Mouse (Mus musculus) embryonic facial prominence, embryonic 10.5 days (tissue): ENCODE results near the gene Tma16. TPM values are rescaled to one million over a fixed set of nuclear protein-coding genes. Genes with fewer than 3 reads are reported as not detected.

Source experiments
- DNase-seq: peaks from one replicate; pipeline ENCODE4 v3.0.0-alpha.2; 2017; ENCODE audit warnings: low spot score
- H3K27ac ChIP-seq: fragments of 300-500 bp; sonication (generic); replicated peaks from 2 replicates; pipeline ENCODE4 v1.5.1; 2016; ENCODE audit warnings: mild to moderate bottlenecking
- H3K27me3 ChIP-seq: fragments of 300-500 bp; sonication (generic); replicated peaks from 2 replicates; pipeline ENCODE4 v1.6.1; 2016; ENCODE audit warnings: low read depth, mild to moderate bottlenecking; ENCODE audit not compliant: poor library complexity, severe bottlenecking
- H3K36me3 ChIP-seq: fragments of 300-500 bp; sonication (generic); replicated peaks from 2 replicates; pipeline ENCODE4 v1.6.1; 2016; ENCODE audit warnings: mild to moderate bottlenecking, moderate library complexity
- H3K4me1 ChIP-seq: fragments of 300-500 bp; sonication (generic); 2 replicates; pipeline ENCODE4 v1.6.1; 2016
- H3K4me3 ChIP-seq: fragments of 300-500 bp; sonication (generic); 2 replicates; pipeline ENCODE4 v1.5.1; 2016; ENCODE audit warnings: mild to moderate bottlenecking, moderate library complexity
- H3K9me3 ChIP-seq: fragments of 300-500 bp; sonication (generic); 2 replicates; pipeline ENCODE4 v1.6.1; 2016; ENCODE audit warnings: mild to moderate bottlenecking
- WGBS: fragments of 180-500 bp; shearing (Covaris S2); methylation state at CpG from one replicate; pipeline ENCODE4 v1.1.7; 2016; 5-methylcytosine and 5-hydroxymethylcytosine counted together
- polyA plus RNA-seq: library from polyadenylated mRNA; unstranded; fragments of >200 nt; fragmentation: Nextera tagmentation; extraction: Ambion mirVana; gene quantifications from 2 replicates; pipeline ENCODE4 v1.2.1, GENCODE M21; 2016

Gene Tma16
- 20.5 and 23.0 TPM in 2 replicates for polyA plus RNA-seq

DNA sequence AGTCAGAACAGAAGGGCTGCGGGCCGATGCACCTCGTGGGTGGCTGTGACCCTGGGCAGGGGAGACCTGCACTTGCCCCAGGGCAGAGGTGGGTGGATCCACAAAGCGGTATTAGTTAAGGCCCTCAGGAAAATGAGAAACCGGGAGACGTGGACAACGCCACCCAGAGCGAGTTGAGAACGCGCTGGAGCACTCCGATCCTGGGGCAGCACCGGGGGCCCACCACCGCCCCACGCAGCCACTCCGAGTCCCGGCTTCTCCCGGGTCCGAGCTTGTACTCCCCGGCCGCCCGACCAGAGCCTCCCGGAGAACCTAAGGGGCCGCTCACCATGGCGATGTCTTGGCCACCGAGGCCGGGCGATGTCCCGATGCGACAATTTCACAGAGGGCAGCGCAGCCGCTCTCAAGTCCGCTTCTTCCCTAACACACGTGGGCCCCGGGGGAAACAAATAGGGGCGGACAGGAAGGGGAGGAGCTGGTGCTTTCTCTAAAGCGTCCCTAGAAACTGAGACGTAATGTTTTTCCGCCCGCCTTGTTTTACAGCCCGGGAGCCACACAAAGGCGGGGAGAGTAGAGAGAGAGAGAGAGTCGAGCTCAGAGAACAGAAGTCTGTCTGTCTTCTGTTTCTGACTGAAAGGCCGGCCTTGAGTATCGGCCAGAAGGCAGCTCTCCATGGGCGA lies at the start of gene Tma16:
Gene Tma16, minus strand, starts transcription at position 447 of the 680 bp plus-strand sequence.
- peak; percentile 89 for DNase-seq
- peaks cover 6% of the 10 kb centered on the region for H3K4me1 ChIP-seq
- H3K27ac ChIP-seq, result peak within 1 kb of the TSS; percentile 88
- under 1% methylated on average over 45 of the region's 45 CpGs for WGBS
- no peaks in the 10 kb centered on the region for H3K9me3 ChIP-seq
- H3K36me3 ChIP-seq, result peaks cover 28% of the 10 kb centered on the region
- H3K27me3 ChIP-seq, result no peaks in the 10 kb centered on the region
- peak within 1 kb of the TSS; percentile 92 for H3K4me3 ChIP-seq

DNA sequence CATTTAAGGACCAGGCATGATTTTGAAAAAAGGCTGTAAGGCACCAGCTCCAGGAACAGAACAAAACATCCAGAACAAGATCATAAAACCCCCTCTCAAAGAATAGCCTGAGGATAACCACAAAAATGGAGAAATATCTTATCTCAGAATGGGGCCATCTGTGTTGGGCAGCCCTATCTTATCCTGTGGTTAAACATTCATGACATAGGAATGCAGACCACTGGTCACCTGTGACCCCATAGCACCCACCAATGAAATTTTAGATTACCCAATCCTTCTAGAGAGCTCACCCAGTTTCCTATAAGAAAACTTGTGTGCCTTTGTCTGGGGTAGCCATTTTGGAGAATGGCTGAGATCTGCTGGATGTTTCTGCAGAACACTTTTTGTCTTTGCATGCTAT lies 34.2 kb upstream of the Tma16 start:
- no peak overlapping the region for H3K27ac ChIP-seq
- DNase-seq, result no peak
- no peaks in the 10 kb centered on the region for H3K9me3 ChIP-seq
- no peaks in the 10 kb centered on the region for H3K27me3 ChIP-seq
- H3K4me1 ChIP-seq, result no peaks in the 10 kb centered on the region
- H3K4me3 ChIP-seq, result no peak overlapping the region
- no peaks in the 10 kb centered on the region for H3K36me3 ChIP-seq

DNA sequence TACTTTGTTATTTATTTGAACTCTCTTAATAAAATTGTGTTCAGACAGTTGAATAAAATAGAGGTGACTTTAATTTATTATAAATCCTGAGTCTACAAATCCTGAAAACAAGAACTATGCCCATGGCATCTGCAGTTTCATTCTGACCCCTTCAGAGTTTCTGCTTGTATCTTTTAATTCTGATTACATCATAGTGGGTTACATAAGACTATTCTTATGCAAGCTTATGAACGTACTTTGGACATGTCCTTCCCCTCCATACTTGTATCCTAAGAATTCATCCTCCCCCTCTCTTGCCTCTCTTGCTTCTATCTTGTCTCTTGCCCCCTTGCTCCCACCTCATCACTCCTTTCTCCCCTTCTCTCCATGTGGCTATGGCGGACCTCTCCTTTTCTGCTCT lies 32.8 kb upstream of the Tma16 start:
- no peaks in the 10 kb centered on the region for H3K4me1 ChIP-seq
- DNase-seq, result no peak
- H3K9me3 ChIP-seq, result no peaks in the 10 kb centered on the region
- H3K27ac ChIP-seq, result no peak overlapping the region
- no peak overlapping the region for H3K4me3 ChIP-seq
- H3K36me3 ChIP-seq, result no peaks in the 10 kb centered on the region
- no peaks in the 10 kb centered on the region for H3K27me3 ChIP-seq
- 87% methylated on average over 2 of the region's 2 CpGs for WGBS

DNA sequence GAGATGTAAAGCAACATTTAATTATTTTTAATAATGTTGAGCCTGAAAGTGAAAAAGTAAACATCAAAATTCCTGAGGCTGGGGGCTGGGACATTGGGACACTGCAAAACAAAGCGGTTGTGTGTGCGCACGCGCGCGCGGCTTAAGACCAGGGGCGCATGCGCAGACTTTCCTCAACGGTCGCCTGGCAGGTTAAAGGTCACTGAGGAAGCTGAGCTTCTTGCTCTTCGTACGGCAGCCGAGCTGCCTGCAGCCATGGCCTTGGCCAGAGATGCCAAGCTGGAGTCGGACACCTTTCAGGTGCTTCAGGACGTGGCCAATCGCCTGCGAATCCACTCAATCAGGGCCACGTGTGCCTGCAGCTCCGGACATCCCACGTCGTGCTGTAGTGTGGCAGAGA lies 25.2 kb upstream of the Tma16 start, which contains the start of gene Tktl2:
Gene Tktl2, plus strand, starts transcription at position 220 of the 400 bp plus-strand sequence.
- no peak for DNase-seq
- WGBS, result 90% methylated on average over 22 of the region's 22 CpGs
- Histone ChIP-seq H3K27ac (no peak within 1 kb of the TSS), H3K4me1 (no peaks in the 10 kb centered on the region), H3K4me3 (no peak within 1 kb of the TSS), H3K27me3 (no peaks in the 10 kb centered on the region), H3K36me3 (no peaks in the 10 kb centered on the region), H3K9me3 (no peaks in the 10 kb centered on the region)

DNA sequence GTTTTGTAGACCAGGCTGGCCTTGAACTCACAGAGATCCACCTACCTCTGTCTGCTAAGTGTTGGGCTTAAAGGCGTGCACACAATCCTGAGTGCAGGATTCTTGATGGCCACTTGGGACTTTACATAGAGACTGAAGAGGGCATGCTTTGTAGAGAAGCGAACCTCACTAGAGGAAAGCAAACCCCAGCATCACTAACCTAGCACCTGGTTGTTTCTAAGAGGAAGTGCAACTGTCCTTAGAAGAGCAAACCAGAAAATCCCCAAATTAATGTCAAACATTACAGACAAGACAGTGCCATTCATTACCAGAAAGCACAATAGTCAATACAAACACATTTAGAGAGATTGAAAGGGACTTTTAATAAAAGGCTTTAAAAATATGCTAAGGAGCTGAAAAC lies 17.1 kb upstream of the Tma16 start:
- Histone ChIP-seq H3K4me1 (no peaks in the 10 kb centered on the region), H3K4me3 (no peak overlapping the region), H3K9me3 (no peaks in the 10 kb centered on the region), H3K36me3 (no peaks in the 10 kb centered on the region), H3K27ac (no peak overlapping the region), H3K27me3 (no peaks in the 10 kb centered on the region)
- WGBS, result 80% methylated on average over 2 of the region's 2 CpGs
- no peak for DNase-seq

DNA sequence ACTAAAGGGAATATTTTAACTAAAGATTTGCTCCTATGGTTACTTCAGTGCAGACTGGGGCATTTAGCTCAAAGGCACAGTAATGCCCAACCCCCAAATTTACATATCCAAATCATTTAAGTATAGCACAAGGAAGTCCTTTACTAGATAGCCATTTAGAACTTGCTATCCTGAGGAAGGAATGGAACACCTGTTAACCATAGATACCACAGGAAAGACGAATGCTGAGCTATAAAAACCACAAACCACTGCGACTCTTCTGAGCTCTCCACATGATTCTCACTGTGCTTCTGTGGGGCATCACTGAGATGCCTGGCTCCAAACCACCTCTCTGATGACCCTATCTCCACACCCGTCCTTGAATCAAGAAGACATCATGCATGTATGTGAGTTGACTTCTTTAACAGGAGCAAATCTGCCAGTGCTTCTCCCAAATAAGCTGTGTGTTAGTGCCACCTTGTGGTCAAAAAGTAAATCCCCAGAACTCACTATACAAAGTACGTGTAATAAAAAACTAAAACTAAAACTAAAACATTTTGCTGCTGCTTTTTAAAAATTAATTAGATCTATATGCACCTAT lies 10.8 kb upstream of the Tma16 start:
- no peaks in the 10 kb centered on the region for H3K27me3 ChIP-seq
- no peaks in the 10 kb centered on the region for H3K9me3 ChIP-seq
- peak; percentile 17 for DNase-seq
- no peak overlapping the region for H3K27ac ChIP-seq
- H3K36me3 ChIP-seq, result no peaks in the 10 kb centered on the region
- H3K4me1 ChIP-seq, result no peaks in the 10 kb centered on the region
- 45% methylated on average over 4 of the region's 4 CpGs for WGBS
- H3K4me3 ChIP-seq, result no peak overlapping the region

DNA sequence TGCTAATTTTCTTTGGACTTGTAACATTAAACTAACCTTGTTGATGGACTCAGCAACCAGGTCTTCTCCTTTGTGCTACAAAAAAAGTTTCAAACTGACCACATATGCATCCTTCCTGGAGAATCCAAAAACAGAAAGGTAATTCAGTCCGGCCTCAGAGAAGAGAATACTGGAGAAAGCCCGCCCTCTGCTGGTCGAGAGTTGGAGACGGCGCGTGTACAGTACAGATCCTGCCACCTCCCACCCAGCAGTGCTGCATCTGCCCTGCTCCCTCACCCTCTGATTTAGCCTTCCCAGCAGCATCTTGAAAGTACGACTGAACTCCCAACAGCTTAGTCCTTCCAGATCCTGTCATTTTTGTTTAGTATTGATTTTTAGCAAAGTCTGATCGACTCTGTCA lies 9.4 kb upstream of the Tma16 start:
- Histone ChIP-seq H3K4me3 (no peak overlapping the region), H3K36me3 (no peaks in the 10 kb centered on the region), H3K27me3 (no peaks in the 10 kb centered on the region), H3K9me3 (no peaks in the 10 kb centered on the region), H3K27ac (no peak overlapping the region), H3K4me1 (no peaks in the 10 kb centered on the region)
- DNase-seq, result peak; percentile 76
- 8% methylated on average over 8 of the region's 8 CpGs for WGBS

DNA sequence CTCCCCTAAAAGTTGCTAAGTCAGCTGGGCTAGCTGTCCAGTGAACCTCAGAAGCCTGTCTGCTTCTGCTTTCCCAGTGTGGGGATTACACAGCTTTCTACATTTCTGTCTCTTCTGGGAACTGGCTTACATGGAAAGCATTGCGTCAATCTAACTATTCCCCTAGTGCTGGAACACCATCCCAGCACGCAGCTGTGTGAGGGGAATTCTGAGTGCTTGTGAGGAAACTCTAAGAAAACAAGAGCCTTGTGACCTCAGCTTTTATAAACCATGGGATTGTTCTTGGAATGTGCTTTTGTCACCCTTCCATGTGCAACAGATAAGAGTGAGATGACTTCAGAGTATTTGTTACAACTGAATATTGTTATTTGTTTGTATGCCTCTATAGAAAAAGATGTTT lies 8.2 kb upstream of the Tma16 start:
- H3K36me3 ChIP-seq, result no peaks in the 10 kb centered on the region
- H3K4me1 ChIP-seq, result no peaks in the 10 kb centered on the region
- H3K9me3 ChIP-seq, result no peaks in the 10 kb centered on the region
- no peak overlapping the region for H3K4me3 ChIP-seq
- no peak for DNase-seq
- 74% methylated on average over 2 of the region's 2 CpGs for WGBS
- no peaks in the 10 kb centered on the region for H3K27me3 ChIP-seq
- no peak overlapping the region for H3K27ac ChIP-seq

DNA sequence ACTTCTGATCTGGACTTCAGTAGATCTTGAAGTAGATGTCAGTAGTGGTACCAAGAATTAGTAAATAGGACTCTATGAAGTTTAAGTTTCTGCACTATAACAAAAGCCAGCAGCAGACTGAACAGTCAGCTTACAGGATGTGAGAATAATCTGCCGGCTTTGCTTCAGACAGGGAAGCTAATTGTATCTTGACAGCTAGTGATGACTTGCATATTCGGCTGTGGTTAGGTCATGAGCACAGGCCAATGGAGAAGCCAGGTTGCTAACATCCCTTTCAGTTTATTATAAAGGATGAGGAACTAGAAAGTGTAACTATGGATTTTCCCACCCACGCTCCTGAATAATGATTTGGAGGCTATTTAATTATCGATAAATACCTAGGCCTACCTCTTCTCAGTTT lies 4.3 kb upstream of the Tma16 start:
- Histone ChIP-seq H3K4me1 (no peaks in the 10 kb centered on the region), H3K36me3 (no peaks in the 10 kb centered on the region), H3K27ac (no peak overlapping the region), H3K9me3 (no peaks in the 10 kb centered on the region), H3K27me3 (no peaks in the 10 kb centered on the region), H3K4me3 (no peak overlapping the region)
- no peak for DNase-seq
- WGBS, result 85% methylated on average over 4 of the region's 4 CpGs

DNA sequence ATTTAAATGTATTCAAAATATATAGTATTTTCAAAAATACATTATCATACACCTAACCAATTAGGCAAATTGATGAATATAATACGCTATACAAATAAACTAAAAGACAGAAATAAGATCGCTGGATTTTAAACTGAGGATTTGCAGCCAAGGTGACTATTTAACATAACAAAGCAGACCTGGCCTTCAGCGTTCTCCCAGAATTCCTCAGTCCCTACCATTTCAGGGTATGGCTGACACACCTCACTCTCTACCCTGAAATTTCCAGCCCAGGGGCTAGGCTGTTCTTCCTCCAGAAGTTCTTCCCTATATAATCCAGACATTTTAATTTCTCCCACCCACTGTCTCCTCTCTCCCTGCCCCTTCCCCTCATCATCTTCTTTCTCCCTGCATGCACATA lies 2.2 kb upstream of the Tma16 start:
- Histone ChIP-seq H3K9me3 (no peaks in the 10 kb centered on the region), H3K4me3 (no peak overlapping the region), H3K27ac (no peak overlapping the region), H3K27me3 (no peaks in the 10 kb centered on the region), H3K36me3 (peaks cover 5% of the 10 kb centered on the region), H3K4me1 (peaks cover 6% of the 10 kb centered on the region)
- WGBS, result 52% methylated on average over 3 of the region's 3 CpGs
- no peak for DNase-seq

DNA sequence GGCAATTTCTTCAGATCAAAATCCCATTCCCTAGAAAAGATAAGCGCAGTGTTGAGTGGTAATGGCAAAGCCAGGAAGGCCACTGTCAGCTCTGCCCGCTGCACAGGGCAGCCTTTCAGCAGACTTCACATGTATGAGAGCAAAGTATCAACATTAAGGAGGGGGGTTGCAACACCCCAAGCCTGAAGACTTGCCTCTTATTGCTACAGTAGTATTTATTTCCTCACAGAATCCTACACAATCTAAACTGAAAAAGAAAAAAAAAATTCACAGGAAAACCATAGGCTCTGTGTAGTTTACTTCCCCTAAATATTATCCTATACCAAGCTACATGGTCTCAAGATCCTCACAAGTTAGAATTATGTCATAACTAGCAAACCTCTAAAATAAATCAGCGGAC lies 9.4 kb downstream of the Tma16 start:
- H3K36me3 ChIP-seq, result peaks cover 65% of the 10 kb centered on the region
- no peak for DNase-seq
- WGBS, result 97% methylated on average over 3 of the region's 3 CpGs

DNA sequence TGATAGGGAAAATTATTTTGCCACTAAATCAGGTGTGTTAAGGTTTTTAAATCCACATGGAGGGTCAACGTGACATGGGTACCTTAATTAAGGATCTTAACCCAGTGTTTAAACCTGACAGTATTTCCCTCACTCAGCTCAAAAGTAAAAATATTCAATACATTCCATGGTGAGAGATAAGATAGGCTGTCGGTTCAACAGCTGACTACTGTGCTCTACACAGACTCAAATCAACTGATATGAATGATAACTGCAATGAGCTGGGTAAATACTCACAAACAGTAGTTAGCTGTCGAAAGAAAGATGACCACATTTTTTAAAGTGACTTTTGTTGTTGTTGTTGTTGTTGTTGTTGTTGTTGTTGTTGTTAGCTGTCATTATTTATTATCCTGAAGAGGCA lies 16.5 kb downstream of the Tma16 start:
- no peaks in the 10 kb centered on the region for H3K4me1 ChIP-seq
- 90% methylated on average over 3 of the region's 3 CpGs for WGBS
- H3K4me3 ChIP-seq, result no peak overlapping the region
- H3K9me3 ChIP-seq, result no peaks in the 10 kb centered on the region
- DNase-seq, result no peak
- H3K27me3 ChIP-seq, result no peaks in the 10 kb centered on the region
- H3K27ac ChIP-seq, result no peak overlapping the region
- H3K36me3 ChIP-seq, result no peaks in the 10 kb centered on the region

More for the DNA sequence above, 9.4 kb downstream of the Tma16 start:
- H3K9me3 ChIP-seq, result no peaks in the 10 kb centered on the region
- H3K4me3 ChIP-seq, result no peak overlapping the region
- no peaks in the 10 kb centered on the region for H3K27me3 ChIP-seq
- no peak overlapping the region for H3K27ac ChIP-seq
- H3K4me1 ChIP-seq, result no peaks in the 10 kb centered on the region

DNA sequence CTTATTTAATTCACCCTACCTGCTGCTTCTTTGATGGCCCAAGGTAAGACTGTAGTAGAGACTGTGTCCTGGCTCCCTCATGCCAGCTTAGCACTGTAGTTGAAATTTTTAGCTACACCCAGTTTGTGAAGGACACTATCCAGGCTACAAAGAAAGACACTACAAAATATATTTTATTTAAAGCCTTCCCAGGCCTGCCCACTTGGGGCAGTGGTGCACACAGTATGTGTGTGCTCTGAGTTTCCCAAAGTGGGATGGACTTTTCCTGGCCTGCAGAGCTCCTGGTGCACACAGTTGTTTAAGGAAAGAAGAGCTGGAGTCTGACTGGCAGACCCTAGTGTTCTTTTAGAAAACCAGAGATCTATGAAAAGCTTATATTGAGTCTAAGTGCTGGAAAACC lies 29.3 kb downstream of the Tma16 start:
- H3K27ac ChIP-seq, result no peak overlapping the region
- H3K27me3 ChIP-seq, result no peaks in the 10 kb centered on the region
- H3K36me3 ChIP-seq, result no peaks in the 10 kb centered on the region
- DNase-seq, result no peak
- H3K9me3 ChIP-seq, result no peaks in the 10 kb centered on the region
- H3K4me3 ChIP-seq, result no peak overlapping the region
- H3K4me1 ChIP-seq, result no peaks in the 10 kb centered on the region
